Mouse (Mus musculus): ENCODE measurements at regions not wholly inside any gene's neighbourhood (a gene's known extent, or its start where the extent isn't known, plus 50 kb on each side); places are given as distances from the start of the nearest gene placed in this dataset.

DNA sequence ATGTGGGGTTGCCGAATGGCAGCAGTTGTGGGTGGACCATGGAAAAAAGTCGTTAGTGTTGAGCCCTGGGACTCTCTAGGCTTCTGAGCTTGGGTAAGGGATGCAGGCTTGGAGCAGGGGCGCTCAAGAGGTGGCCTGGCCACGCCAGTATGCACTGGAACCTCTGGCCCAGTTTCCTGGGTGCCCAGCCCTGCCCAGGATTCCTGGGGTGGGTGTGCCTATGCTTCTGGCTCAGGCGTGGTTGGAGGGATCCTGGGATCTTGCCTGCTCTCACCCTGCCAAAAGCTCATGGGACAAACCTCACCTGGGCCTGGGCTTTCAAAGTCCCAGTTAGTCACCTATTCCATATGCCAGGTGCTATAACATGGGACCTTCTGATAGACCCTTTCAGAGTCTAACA is 49.9 kb upstream of the Ppara start:
- Histone ChIP-seq H3K27ac (ENCODE audit: insufficient read depth, low read length) (no peak overlapping the region), H3K4me1 (ENCODE audit: control insufficient read depth, insufficient read depth, low read length) (peaks cover 32% of the 10 kb centered on the region)
- no peak for TF ChIP-seq POLR2A (IDR thresholded peaks at IDR 0.05; ENCODE audit: extremely low read depth, insufficient read depth, low read length)
- no peak for TF ChIP-seq CTCF (IDR thresholded peaks at IDR 0.05; ENCODE audit: extremely low read depth, insufficient read depth, low read length)

More for the DNA sequence above, 49.9 kb upstream of the Ppara start:
- no peak overlapping the region for H3K4me3 ChIP-seq (ENCODE audit: insufficient read depth, low read length)
